Mouse (Mus musculus) erythroid progenitor cell, adult 5-6 weeks (primary cell): Measurements from ENCODE around the gene Arf5. TPM values are rescaled to one million over a fixed set of nuclear protein-coding genes. Genes with fewer than 3 reads are reported as not detected.

Source experiments
- ATAC-seq: replicated peaks from 2 replicates; pipeline ENCODE4 v1.8.0; 2016; ENCODE audit warnings: moderate number of reproducible peaks, mild to moderate bottlenecking, moderate TSS enrichment, inconsistent platforms; ENCODE audit not compliant: poor library complexity, low FRiP score, severe bottlenecking
- total RNA-seq, 2 experiments: library from RNA; stranded (forward) in 1 of 2; stranded (reverse) in 1 of 2; fragments of 150-400 nt in 1 of 2; fragments of 186-747, 209-891 nt in 1 of 2; gene quantifications; 2 replicates each; pipeline versions ENCODE4 v1.2.3 to v1.2.4; 2015 to 2017; ENCODE audit warnings: low replicate concordance in 2 of 2

The Arf5 gene
- total RNA-seq (2015; ENCODE audit: low replicate concordance), result 262 and 308 TPM in 2 replicates
- total RNA-seq (2017; ENCODE audit: low replicate concordance), result 208 and 225 TPM in 2 replicates

GRCm38 (mm10) chr6:28423313-28423712 is at the start of gene Arf5:
Arf5 (plus strand) TSS chr6:28423560.
- peak; percentile 35 for ATAC-seq

- ATAC-seq, result no peak
These were observed 41.4 kb upstream of the Arf5 start for GRCm38 (mm10) chr6:28381983-28382382.

- ATAC-seq, result no peak
These were observed 38.2 kb upstream of the Arf5 start for GRCm38 (mm10) chr6:28385169-28385568.

GRCm38 (mm10) chr6:28389038-28389437 is 34.3 kb upstream of the Arf5 start:
- ATAC-seq, result no peak

- no peak for ATAC-seq
These were observed 27.1 kb upstream of the Arf5 start for GRCm38 (mm10) chr6:28396051-28396852.

- no peak for ATAC-seq
These were observed 26.4 kb upstream of the Arf5 start for GRCm38 (mm10) chr6:28396853-28397457.

- ATAC-seq, result no peak
These were observed 25.6 kb upstream of the Arf5 start, which contains the start of gene Zfp800 for GRCm38 (mm10) chr6:28397681-28398203. Zfp800 (minus strand) TSS chr6:28398005.

GRCm38 (mm10) chr6:28398726-28399125 is 24.6 kb upstream of the Arf5 start:
- ATAC-seq, result no peak

- peak; percentile 76 for ATAC-seq
These were observed 23.6 kb upstream of the Arf5 start for GRCm38 (mm10) chr6:28399791-28400190.

GRCm38 (mm10) chr6:28410053-28410452 is 13.3 kb upstream of the Arf5 start:
- no peak for ATAC-seq

- no peak for ATAC-seq
These were observed 12.1 kb upstream of the Arf5 start for GRCm38 (mm10) chr6:28411236-28411635.

- ATAC-seq, result no peak
These were observed 6.4 kb upstream of the Arf5 start for GRCm38 (mm10) chr6:28416981-28417380.

GRCm38 (mm10) chr6:28418449-28418848 is 4.9 kb upstream of the Arf5 start:
- ATAC-seq, result no peak

GRCm38 (mm10) chr6:28419673-28420072 is 3.7 kb upstream of the Arf5 start:
- ATAC-seq, result no peak

- ATAC-seq, result no peak
These were observed 3.0 kb upstream of the Arf5 start for GRCm38 (mm10) chr6:28420361-28420760.

- no peak for ATAC-seq
These were observed 2.5 kb upstream of the Arf5 start for GRCm38 (mm10) chr6:28420865-28421264.

- peak; percentile 80 for ATAC-seq
These were observed 1.8 kb upstream of the Arf5 start for GRCm38 (mm10) chr6:28421469-28422000.

- no peak for ATAC-seq
These were observed 589 bp upstream of the Arf5 start for GRCm38 (mm10) chr6:28422651-28423290.

- ATAC-seq, result peak; percentile 62
These were observed 671 bp downstream of the Arf5 start for GRCm38 (mm10) chr6:28423767-28424695.
